Mouse (Mus musculus) megakaryocyte, embryonic 14.5 days (primary cell): ENCODE measurements around the gene Kat8.

Experiments used
- FLI1 ChIP-seq: IDR thresholded peaks from 2 replicates; pipeline ENCODE4 v1.6.1; 2012; ENCODE audit warnings: low read length, inconsistent platforms, mixed read lengths
- GATA1 ChIP-seq: IDR thresholded peaks from 3 replicates; pipeline ENCODE4 v1.6.1; 2012; ENCODE audit warnings: mixed read lengths, low read length, inconsistent platforms, borderline replicate concordance

DNA sequence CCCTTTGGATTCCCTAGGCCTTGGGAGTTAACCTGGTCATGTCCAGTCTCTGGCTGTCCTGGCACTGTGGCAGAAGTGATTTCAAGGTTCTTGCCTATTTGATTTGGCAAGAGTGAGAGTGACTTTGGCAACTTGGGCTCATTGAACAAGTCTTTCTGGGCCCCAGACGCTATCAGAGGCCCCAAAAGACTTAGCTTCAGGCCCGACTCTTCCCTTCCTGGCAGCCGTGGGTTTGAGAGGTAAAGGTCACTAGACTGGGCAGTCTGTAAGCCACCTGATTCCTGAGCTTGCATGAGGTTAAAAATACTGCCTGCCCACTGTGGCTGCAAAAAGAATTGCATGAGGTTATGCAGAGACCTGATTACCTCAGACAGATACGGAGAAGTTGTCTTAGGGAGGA lies 3.7 kb upstream of the Kat8 start:
- TF ChIP-seq GATA1: no peak
- TF ChIP-seq FLI1: no peak
